Mouse (Mus musculus): Measurements from ENCODE around the gene Rex2. TPM values are rescaled to one million over a fixed set of nuclear protein-coding genes. Genes with fewer than 3 reads are reported as not detected.
"Not testable (repeated sequence)": the region's sequence is repeated elsewhere in the genome, so short reads cannot be mapped to it uniquely, and the experiment has no call there.

Gene Rex2
- total RNA-seq (2017): not detected in 2 replicates

DNA sequence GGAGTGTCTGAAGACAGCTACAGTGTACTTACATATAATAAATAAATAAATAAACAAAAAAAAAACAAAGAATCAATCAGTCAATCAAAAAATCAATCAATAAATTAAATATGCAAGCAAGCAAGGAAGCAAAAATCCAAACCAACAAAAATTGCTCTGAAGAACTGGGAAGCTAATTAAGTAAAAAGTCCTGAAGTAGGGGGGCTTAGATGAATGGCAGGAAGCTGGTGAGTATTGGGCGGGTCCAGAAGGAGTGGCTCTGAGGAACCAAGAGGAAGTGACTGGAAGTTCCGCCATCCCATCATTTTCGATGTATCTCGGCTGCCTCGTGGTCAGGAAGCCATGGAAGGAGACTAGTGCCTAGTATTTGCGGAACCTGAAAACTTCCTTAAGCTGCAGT is at the start of gene Rex2:
TSS of gene Rex2 (plus strand) at position 301 of the 400 bp plus-strand sequence.
- not testable (repeated sequence) for ATAC-seq (ENCODE audit: extremely low read depth, insufficient number of reproducible peaks, low FRiP score, poor library complexity, severe bottlenecking)

DNA sequence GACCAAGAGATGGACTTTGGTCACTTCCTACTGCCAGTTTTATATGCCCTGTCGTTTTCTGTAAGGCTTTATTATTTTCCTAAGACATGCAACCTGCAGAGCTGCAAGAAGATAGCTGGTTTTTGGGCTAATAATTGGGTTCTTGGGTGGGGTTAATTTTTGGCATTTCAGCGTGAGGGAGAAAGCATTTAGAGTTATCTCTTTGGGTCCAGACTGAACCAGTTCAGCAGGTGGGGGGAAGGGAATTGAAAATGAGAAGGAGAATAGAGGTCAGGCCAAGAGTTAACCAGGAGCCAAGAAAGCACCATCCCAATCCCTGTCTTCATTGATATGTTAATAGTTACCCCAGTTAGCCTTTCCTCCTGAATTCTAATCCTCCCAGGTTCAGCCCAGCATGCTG is 45.1 kb upstream of the Rex2 start:
- ATAC-seq (ENCODE audit: extremely low read depth, insufficient number of reproducible peaks, low FRiP score, poor library complexity, severe bottlenecking): not testable (repeated sequence)

DNA sequence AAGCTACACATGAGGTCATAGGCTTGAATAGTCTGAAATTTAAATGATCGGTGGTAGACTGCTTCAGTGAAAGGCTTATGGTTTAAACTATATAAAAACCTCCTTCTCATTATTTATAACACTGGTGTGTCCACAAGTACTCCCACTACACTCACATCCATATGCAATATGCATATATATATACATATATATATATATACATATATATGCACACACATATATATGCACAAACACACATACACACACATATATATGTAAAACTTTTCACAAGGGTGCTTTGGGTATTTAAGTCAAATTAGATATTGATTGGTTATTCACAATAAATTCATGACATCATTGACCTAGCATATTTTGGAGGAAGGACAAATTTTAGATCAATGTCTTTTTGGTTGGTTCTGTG is 3.2 kb upstream of the Rex2 start:
- ATAC-seq (ENCODE audit: extremely low read depth, insufficient number of reproducible peaks, low FRiP score, poor library complexity, severe bottlenecking): not testable (repeated sequence)

DNA sequence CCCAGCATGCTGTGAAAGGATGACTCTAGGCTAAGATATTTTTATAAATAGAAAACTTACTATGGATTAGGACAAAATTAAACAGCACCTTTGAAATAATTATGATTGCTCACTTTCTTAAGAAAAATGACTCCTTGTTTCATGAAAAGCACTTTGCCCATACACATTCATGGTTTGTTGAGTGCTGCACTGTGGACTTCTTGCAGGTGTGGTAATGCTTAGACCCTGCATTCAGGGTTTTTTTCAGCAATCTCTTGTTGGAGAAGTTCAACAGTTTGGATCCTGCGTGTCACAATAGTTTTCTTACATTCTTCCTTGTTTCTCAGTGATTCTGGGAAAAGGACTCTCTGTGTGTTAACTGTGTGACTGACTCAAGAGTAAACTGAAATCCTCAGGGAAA is 4.7 kb downstream of the Rex2 start:
- not testable (repeated sequence) for ATAC-seq (ENCODE audit: extremely low read depth, insufficient number of reproducible peaks, low FRiP score, poor library complexity, severe bottlenecking)

DNA sequence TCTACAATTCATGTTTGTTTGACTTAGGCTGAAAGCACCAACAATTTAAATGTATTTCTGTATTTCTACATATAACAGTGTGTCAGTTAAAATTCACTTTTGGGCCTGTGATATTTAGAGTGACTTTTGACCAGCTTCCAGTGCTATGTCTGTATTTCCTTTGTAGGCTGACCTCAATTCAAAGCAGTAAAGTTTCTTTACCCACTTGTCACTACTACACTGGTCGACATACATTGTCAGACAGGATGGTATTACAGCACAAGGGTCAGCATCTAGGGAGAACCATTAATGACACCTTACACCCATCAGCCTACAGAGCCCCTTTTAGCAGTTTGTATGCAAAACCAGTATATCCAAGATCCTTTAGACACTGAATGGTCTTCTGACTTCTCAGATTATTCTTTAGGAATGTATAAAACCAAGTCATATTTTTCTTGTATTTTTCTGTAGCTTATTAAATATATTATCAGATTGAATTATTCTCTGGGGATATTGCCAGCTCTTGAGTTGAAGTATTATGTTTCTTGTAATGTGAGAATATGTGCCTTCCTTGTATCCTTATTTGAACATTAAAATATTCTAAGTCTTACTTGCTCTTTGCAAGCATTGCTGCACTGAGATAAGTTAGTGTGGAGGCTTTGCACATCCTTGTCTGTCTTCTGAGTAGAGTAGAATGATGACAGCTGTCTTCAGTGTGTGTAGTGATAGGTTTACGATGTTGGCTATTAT is 9.8 kb downstream of the Rex2 start:
- 0 out of 2 replicates have a peak, but pooled peaks have one; percentile 16 for ATAC-seq (ENCODE audit: extremely low read depth, insufficient number of reproducible peaks, low FRiP score, poor library complexity, severe bottlenecking)

DNA sequence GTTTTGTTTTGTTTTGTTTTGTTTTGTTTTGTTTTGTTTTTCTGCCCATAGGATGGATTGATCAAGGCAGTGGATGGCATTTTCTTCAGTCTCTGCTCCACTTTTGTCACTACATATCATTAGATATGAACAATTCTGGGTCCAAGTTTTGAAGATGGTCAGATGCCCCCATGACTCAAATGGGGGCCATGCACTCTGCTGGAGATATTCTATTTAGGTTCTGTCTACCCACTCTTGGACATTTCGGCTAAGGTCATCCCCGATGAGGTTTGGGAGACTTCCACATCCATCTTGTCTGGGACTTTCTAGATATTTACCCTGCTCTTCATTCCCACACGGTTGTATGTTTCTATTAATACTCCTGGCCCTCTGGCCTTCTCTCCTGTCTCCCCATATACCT is 42.1 kb downstream of the Rex2 start:
- ATAC-seq (ENCODE audit: extremely low read depth, insufficient number of reproducible peaks, low FRiP score, poor library complexity, severe bottlenecking): not testable (repeated sequence)

DNA sequence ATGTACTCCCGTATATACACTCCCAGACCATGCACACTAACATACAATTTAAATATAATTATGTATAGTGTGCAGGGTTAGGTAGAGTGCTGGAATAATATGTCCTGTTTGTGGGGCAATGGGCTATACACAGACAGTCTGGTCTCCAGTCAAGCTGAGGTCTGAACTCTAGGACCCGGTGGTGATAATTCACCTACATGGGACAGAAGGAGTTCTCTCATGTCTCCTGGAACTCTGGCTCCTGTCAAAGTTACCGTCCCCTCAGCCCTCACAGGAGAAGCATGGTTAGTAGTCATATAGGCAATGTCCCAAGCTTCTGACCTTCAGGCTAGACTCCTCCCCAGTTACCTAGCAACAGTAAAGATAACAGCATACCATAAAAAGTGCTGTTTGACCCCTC is 44.2 kb downstream of the Rex2 start:
- ATAC-seq (ENCODE audit: extremely low read depth, insufficient number of reproducible peaks, low FRiP score, poor library complexity, severe bottlenecking): not testable (repeated sequence)

DNA sequence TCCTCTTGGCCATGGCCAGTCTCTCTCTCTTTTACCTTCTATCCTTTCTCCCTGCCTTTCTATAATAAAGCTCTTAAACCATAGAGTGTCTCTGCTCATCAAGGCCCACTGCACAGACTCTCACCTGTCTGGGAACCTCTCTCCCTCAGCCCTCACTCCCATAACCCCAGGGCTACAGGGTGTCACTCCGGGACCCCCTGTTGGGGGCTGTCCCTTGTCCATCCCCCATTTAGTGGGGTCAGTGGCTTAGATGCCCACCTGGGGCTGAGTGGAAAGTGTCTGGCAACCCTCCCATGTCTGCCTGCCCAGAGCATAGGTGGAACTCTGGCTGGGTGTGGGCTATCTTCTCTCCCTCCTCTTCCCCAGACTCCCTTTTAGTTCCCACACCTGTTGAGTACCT is 44.7 kb downstream of the Rex2 start:
- not testable (repeated sequence) for ATAC-seq (ENCODE audit: extremely low read depth, insufficient number of reproducible peaks, low FRiP score, poor library complexity, severe bottlenecking)

DNA sequence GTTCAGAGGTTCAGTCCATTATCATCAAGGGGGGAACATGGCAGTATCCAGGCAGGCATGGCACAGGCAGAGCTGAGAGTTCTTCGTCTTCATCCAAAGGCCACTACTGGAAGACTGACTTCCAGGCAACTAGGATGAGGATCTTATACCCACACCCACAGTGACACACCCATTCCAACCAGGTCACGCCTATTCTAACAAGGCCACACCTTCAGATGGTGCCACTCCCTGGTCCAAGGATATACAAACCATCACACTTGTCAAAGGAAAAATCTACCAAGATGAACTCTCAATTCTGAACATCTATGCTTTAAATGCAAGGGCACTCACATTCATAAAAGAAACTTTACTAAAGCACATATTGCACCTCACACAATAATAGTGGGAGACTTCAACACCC is 74.0 kb downstream of the Rex2 start:
- not testable (repeated sequence) for ATAC-seq (ENCODE audit: extremely low read depth, insufficient number of reproducible peaks, low FRiP score, poor library complexity, severe bottlenecking)

DNA sequence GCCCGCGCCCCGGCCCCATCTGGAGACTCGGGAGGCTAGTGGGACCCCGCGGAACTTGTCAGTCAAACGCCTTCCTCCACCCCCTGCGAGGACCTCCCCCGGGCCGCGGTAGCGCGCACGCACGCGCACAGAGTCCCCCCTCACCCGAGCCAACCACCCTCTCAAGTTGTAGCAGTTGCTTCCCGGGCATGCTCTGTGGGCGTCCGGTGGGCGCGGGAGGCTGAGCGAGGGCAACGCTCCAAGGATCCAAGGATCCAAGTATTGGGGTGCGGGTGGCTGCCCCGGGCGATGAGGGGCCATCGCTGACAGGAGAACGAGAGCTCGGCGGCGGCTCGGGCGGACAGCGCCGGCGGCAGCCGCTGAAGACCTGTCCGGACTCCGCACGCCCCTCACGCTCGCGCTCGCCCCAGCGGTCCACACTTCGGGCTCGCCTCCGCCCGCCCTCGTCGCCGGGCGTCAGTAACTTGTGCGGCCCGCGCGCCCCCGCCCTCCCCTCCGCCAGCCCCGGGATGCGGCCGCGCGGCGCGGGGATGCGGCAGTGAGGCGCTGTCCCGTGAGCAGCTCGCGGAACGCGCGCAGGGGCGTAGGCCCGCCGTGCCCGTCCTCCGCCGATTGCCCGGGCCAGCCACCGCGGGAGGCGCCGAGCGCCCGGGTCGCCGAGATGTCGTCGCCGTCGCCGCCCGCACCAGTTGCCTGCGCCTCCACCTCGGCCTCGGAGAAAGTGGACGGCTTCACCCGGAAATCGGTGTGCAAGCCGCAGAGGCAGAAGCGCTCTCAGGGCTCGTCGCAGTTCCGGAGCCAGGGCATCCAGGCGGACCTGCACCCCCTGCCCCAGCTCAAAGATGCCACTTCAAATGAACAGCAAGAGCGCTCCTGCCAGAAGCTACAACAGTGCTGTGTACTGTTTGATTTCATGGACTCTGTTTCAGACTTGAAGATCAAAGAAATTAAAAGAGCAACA is 80.3 kb downstream of the Rex2 start:
- not testable (repeated sequence) for ATAC-seq (ENCODE audit: extremely low read depth, insufficient number of reproducible peaks, low FRiP score, poor library complexity, severe bottlenecking)

DNA sequence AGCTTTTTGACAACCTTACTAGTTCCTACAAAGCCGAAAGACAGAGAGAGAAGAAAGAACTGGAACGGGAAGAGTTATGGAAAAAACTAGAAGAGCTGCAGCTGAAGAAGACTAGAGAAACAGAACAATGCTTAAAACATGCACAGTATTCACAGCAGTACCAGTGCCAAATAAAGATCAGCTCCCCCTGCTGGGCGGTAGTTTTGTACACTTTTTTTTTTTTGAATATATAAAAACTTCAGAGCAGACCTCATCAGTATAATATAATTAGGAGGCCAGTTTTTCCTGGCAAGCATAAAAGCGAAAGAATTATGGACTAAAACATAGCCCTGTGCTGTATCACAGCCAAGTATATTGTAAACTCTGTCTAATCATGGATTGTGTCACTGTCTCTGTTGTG is 82.2 kb downstream of the Rex2 start:
- not testable (repeated sequence) for ATAC-seq (ENCODE audit: extremely low read depth, insufficient number of reproducible peaks, low FRiP score, poor library complexity, severe bottlenecking)

Other genes with a start within 250 kb of the Rex2 start
- not detected in 2 replicates for gene Gm21411, start 112.3 kb upstream of the Rex2 start, total RNA-seq (2017)
- not detected in 2 replicates for gene Zfp989, start 49.9 kb upstream of the Rex2 start, total RNA-seq (2017)
- gene Zfp991, start 110.2 kb downstream of the Rex2 start, total RNA-seq (2017): 4.0 and 5.4 TPM in 2 replicates

All from neutrophil, adult 5-6 weeks (primary cell).